Mouse (Mus musculus): ENCODE measurements at regions not wholly inside any gene's neighbourhood (a gene's known extent, or its start where the extent isn't known, plus 50 kb on each side); places are given as distances from the start of the nearest gene placed in this dataset.
A peak's percentile ranks its signal among the peaks of the same experiment; 100 is the strongest.

GRCm38 (mm10) chr10:111854254-111854653 is 118.2 kb upstream of the Krr1 start:
- Histone ChIP-seq H3K4me1 (0 out of 2 replicates have a peak, but pooled peaks cover 2% of the 10 kb centered on the region), H3K4me2 (no peak overlapping the region), H3K9me3 (replicated peaks) (no peaks in the 10 kb centered on the region), H3K9ac (no peak overlapping the region), H3K4me3 (no peak overlapping the region), H3K27me3 (no peaks in the 10 kb centered on the region), H3K36me3 (ENCODE audit: poor library complexity, severe bottlenecking) (no peaks in the 10 kb centered on the region), H3K27ac (no peak overlapping the region)
- ATAC-seq, result no peak
- WGBS, result 91% methylated on average over 5 of the region's 5 CpGs

GRCm38 (mm10) chr10:111855496-111855895 is 117.0 kb upstream of the Krr1 start:
- 96% methylated on average over 18 of the region's 18 CpGs for WGBS
- H3K9me3 ChIP-seq (replicated peaks), result no peaks in the 10 kb centered on the region
- no peak overlapping the region for H3K9ac ChIP-seq
- ATAC-seq, result no peak
- no peaks in the 10 kb centered on the region for H3K27me3 ChIP-seq
- no peak overlapping the region for H3K4me3 ChIP-seq
- H3K27ac ChIP-seq, result no peak overlapping the region
- H3K36me3 ChIP-seq (ENCODE audit: poor library complexity, severe bottlenecking), result no peaks in the 10 kb centered on the region
- 0 out of 2 replicates have a peak, but pooled peaks cover 2% of the 10 kb centered on the region for H3K4me1 ChIP-seq
- no peak overlapping the region for H3K4me2 ChIP-seq

GRCm38 (mm10) chr10:111858403-111858802 is 114.1 kb upstream of the Krr1 start:
- no peaks in the 10 kb centered on the region for H3K36me3 ChIP-seq (ENCODE audit: poor library complexity, severe bottlenecking)
- no peaks in the 10 kb centered on the region for H3K9me3 ChIP-seq (replicated peaks)
- H3K4me2 ChIP-seq, result no peak overlapping the region
- H3K27ac ChIP-seq, result no peak overlapping the region
- no peak overlapping the region for H3K4me3 ChIP-seq
- no peaks in the 10 kb centered on the region for H3K4me1 ChIP-seq
- 91% methylated on average over 6 of the region's 6 CpGs for WGBS
- no peak for ATAC-seq
- H3K27me3 ChIP-seq, result no peaks in the 10 kb centered on the region
- H3K9ac ChIP-seq, result no peak overlapping the region

- 83% methylated on average over 8 of the region's 8 CpGs for WGBS
- H3K36me3 ChIP-seq (ENCODE audit: poor library complexity, severe bottlenecking), result no peaks in the 10 kb centered on the region
Measured at GRCm38 (mm10) chr10:111865286-111865830, 107.1 kb upstream of the Krr1 start.

GRCm38 (mm10) chr10:111867102-111867501 is 105.4 kb upstream of the Krr1 start:
- H3K4me2 ChIP-seq, result 0 out of 2 replicates have a peak overlapping the region, but pooled peaks have one; percentile 12
- whole genome bisulfite sequencing, result 9% methylated on average over 6 of the region's 6 CpGs
- 0 out of 2 replicates have a peak, but pooled peaks have one; percentile 53 for ATAC-seq
- no peak overlapping the region for H3K27ac ChIP-seq
- no peaks in the 10 kb centered on the region for H3K36me3 ChIP-seq (ENCODE audit: poor library complexity, severe bottlenecking)
- H3K9me3 ChIP-seq (replicated peaks), result 0 out of 2 replicates have a peak, but pooled peaks cover 3% of the 10 kb centered on the region
- peaks cover 9% of the 10 kb centered on the region for H3K4me1 ChIP-seq
- H3K4me3 ChIP-seq, result no peak overlapping the region
- no peak overlapping the region for H3K9ac ChIP-seq
- no peaks in the 10 kb centered on the region for H3K27me3 ChIP-seq

More at GRCm38 (mm10) chr10:111865286-111865830, 107.1 kb upstream of the Krr1 start:
- H3K4me3 ChIP-seq, result no peak overlapping the region
- ATAC-seq, result no peak
- H3K9ac ChIP-seq, result no peak overlapping the region
- 0 out of 2 replicates have a peak, but pooled peaks cover 3% of the 10 kb centered on the region for H3K9me3 ChIP-seq (replicated peaks)
- H3K27ac ChIP-seq, result no peak overlapping the region
- H3K27me3 ChIP-seq, result no peaks in the 10 kb centered on the region
- H3K4me1 ChIP-seq, result peaks cover 9% of the 10 kb centered on the region
- no peak overlapping the region for H3K4me2 ChIP-seq

- ATAC-seq, result peak; percentile 57; the same call in 1 of the 2 replicates
- 0 out of 2 replicates have a peak overlapping the region, but pooled peaks have one; percentile 12 for H3K4me2 ChIP-seq
- no peaks in the 10 kb centered on the region for H3K36me3 ChIP-seq (ENCODE audit: poor library complexity, severe bottlenecking)
- H3K4me3 ChIP-seq, result no peak overlapping the region
- H3K9ac ChIP-seq, result no peak overlapping the region
- 0 out of 2 replicates have a peak, but pooled peaks cover 3% of the 10 kb centered on the region for H3K9me3 ChIP-seq (replicated peaks)
- H3K27me3 ChIP-seq, result no peaks in the 10 kb centered on the region
- 1% methylated on average over 6 of the region's 6 CpGs for WGBS
- peaks cover 9% of the 10 kb centered on the region for H3K4me1 ChIP-seq
- no peak overlapping the region for H3K27ac ChIP-seq
Measured at GRCm38 (mm10) chr10:111867538-111867937, 104.9 kb upstream of the Krr1 start.

GRCm38 (mm10) chr10:111880354-111880753 is 92.1 kb upstream of the Krr1 start:
- no peaks in the 10 kb centered on the region for H3K9me3 ChIP-seq (replicated peaks)
- H3K4me2 ChIP-seq, result no peak overlapping the region
- no peak for ATAC-seq
- H3K4me1 ChIP-seq, result peaks cover 14% of the 10 kb centered on the region
- H3K36me3 ChIP-seq (ENCODE audit: poor library complexity, severe bottlenecking), result no peaks in the 10 kb centered on the region
- WGBS, result 75% methylated on average over 3 of the region's 3 CpGs
- H3K4me3 ChIP-seq, result no peak overlapping the region
- no peak overlapping the region for H3K9ac ChIP-seq
- H3K27me3 ChIP-seq, result no peaks in the 10 kb centered on the region
- H3K27ac ChIP-seq, result no peak overlapping the region

GRCm38 (mm10) chr10:111881339-111882211 is 90.9 kb upstream of the Krr1 start:
- H3K4me2 ChIP-seq, result peak overlapping the region; percentile 35
- peaks cover 14% of the 10 kb centered on the region for H3K4me1 ChIP-seq
- no peaks in the 10 kb centered on the region for H3K9me3 ChIP-seq (replicated peaks)
- no peaks in the 10 kb centered on the region for H3K36me3 ChIP-seq (ENCODE audit: poor library complexity, severe bottlenecking)
- H3K27me3 ChIP-seq, result no peaks in the 10 kb centered on the region
- H3K27ac ChIP-seq, result no peak overlapping the region
- ATAC-seq, result peak; percentile 70; the same call in 1 of the 2 replicates
- 56% methylated on average over 24 of the region's 24 CpGs for WGBS
- H3K4me3 ChIP-seq, result no peak overlapping the region
- H3K9ac ChIP-seq, result no peak overlapping the region

GRCm38 (mm10) chr10:111882521-111882920 is 89.9 kb upstream of the Krr1 start:
- 92% methylated on average over 6 of the region's 6 CpGs for WGBS
- H3K4me3 ChIP-seq, result no peak overlapping the region
- H3K9me3 ChIP-seq (replicated peaks), result no peaks in the 10 kb centered on the region
- H3K27ac ChIP-seq, result no peak overlapping the region
- H3K9ac ChIP-seq, result no peak overlapping the region
- H3K27me3 ChIP-seq, result no peaks in the 10 kb centered on the region
- no peak overlapping the region for H3K4me2 ChIP-seq
- H3K4me1 ChIP-seq, result peaks cover 14% of the 10 kb centered on the region
- no peaks in the 10 kb centered on the region for H3K36me3 ChIP-seq (ENCODE audit: poor library complexity, severe bottlenecking)
- no peak for ATAC-seq

- Histone ChIP-seq H3K4me3 (no peak overlapping the region), H3K4me2 (no peak overlapping the region), H3K9me3 (replicated peaks) (no peaks in the 10 kb centered on the region), H3K4me1 (peaks cover 14% of the 10 kb centered on the region), H3K27ac (no peak overlapping the region), H3K27me3 (no peaks in the 10 kb centered on the region), H3K9ac (no peak overlapping the region), H3K36me3 (ENCODE audit: poor library complexity, severe bottlenecking) (no peaks in the 10 kb centered on the region)
- WGBS, result 83% methylated on average over 4 of the region's 4 CpGs
- ATAC-seq, result peak; percentile 22; the same call in 1 of the 2 replicates
Measured at GRCm38 (mm10) chr10:111884701-111885100, 87.8 kb upstream of the Krr1 start.

GRCm38 (mm10) chr10:111889111-111889510 is 83.4 kb upstream of the Krr1 start:
- H3K27me3 ChIP-seq, result no peaks in the 10 kb centered on the region
- ATAC-seq, result peak; percentile 54; the same call in 1 of the 2 replicates
- H3K4me2 ChIP-seq, result no peak overlapping the region
- H3K27ac ChIP-seq, result no peak overlapping the region
- H3K9ac ChIP-seq, result no peak overlapping the region
- WGBS, result 92% methylated on average over 5 of the region's 5 CpGs
- no peaks in the 10 kb centered on the region for H3K36me3 ChIP-seq (ENCODE audit: poor library complexity, severe bottlenecking)
- no peaks in the 10 kb centered on the region for H3K4me1 ChIP-seq
- no peak overlapping the region for H3K4me3 ChIP-seq
- H3K9me3 ChIP-seq (replicated peaks), result no peaks in the 10 kb centered on the region

- WGBS, result 93% methylated on average over 5 of the region's 5 CpGs
- Histone ChIP-seq H3K9ac (no peak overlapping the region), H3K4me1 (no peaks in the 10 kb centered on the region), H3K9me3 (replicated peaks) (no peaks in the 10 kb centered on the region), H3K27me3 (no peaks in the 10 kb centered on the region), H3K4me3 (no peak overlapping the region), H3K4me2 (no peak overlapping the region), H3K27ac (no peak overlapping the region), H3K36me3 (ENCODE audit: poor library complexity, severe bottlenecking) (no peaks in the 10 kb centered on the region)
- ATAC-seq, result no peak
Measured at GRCm38 (mm10) chr10:111893489-111893888, 79.0 kb upstream of the Krr1 start.
